Mouse (Mus musculus) forebrain, embryonic 10.5 days (tissue): Measurements from ENCODE around the gene Bahd1. TPM values are rescaled to one million over a fixed set of nuclear protein-coding genes. Genes with fewer than 3 reads are reported as not detected.

Source experiments
- DNase-seq: peaks from one replicate; pipeline ENCODE4 v3.0.0-alpha.2; 2017; ENCODE audit warnings: low spot score; ENCODE audit errors: extremely low spot score
- H3K27ac ChIP-seq: fragments of 300-500 bp; sonication (generic); 2 replicates; pipeline ENCODE4 v1.5.1; 2016; ENCODE audit warnings: mild to moderate bottlenecking
- H3K27me3 ChIP-seq: fragments of 300-500 bp; sonication (generic); 2 replicates; pipeline ENCODE4 v1.6.1; 2016; ENCODE audit warnings: mild to moderate bottlenecking; ENCODE audit not compliant: poor library complexity, severe bottlenecking
- H3K36me3 ChIP-seq: fragments of 300-500 bp; sonication (generic); replicated peaks from 2 replicates; pipeline ENCODE4 v1.6.1; 2016; ENCODE audit warnings: mild to moderate bottlenecking, moderate library complexity
- H3K4me1 ChIP-seq: fragments of 300-500 bp; sonication (generic); 2 replicates; pipeline ENCODE4 v1.6.1; 2016
- H3K4me3 ChIP-seq: fragments of 300-500 bp; sonication (generic); 2 replicates; pipeline ENCODE4 v1.5.1; 2016; ENCODE audit warnings: mild to moderate bottlenecking, moderate library complexity
- H3K9me3 ChIP-seq: fragments of 300-500 bp; sonication (generic); 2 replicates; pipeline ENCODE4 v1.6.1; 2016; ENCODE audit warnings: mild to moderate bottlenecking, moderate library complexity
- WGBS: fragments of 180-500 bp; shearing (Covaris S2); methylation state at CpG from one replicate; pipeline ENCODE4 v1.1.7; 2016; 5-methylcytosine and 5-hydroxymethylcytosine counted together
- polyA plus RNA-seq: library from polyadenylated mRNA; unstranded; fragments of >200 nt; fragmentation: Nextera tagmentation; extraction: Ambion mirVana; gene quantifications from 2 replicates; pipeline ENCODE4 v1.2.1, GENCODE M21; 2016

The Bahd1 gene
- polyA plus RNA-seq, 1 experiment from 2014 or later = 3.6 TPM

GRCm38 (mm10) chr2:118882840-118883679 lies 17.1 kb upstream of the Bahd1 start:
- H3K36me3 ChIP-seq = peaks cover 8% of the 10 kb centered on the region
- H3K4me1 ChIP-seq = peaks cover 20% of the 10 kb centered on the region
- peak overlapping the region; percentile 55 for H3K4me3 ChIP-seq
- H3K27me3 ChIP-seq = peaks cover 53% of the 10 kb centered on the region
- peak overlapping the region; percentile 73 for H3K27ac ChIP-seq
- DNase-seq = peak; percentile 81
- H3K9me3 ChIP-seq = no peaks in the 10 kb centered on the region
- WGBS = 2% methylated on average over 32 of the region's 32 CpGs

GRCm38 (mm10) chr2:118887440-118887839 lies 12.7 kb upstream of the Bahd1 start:
- Histone ChIP-seq H3K36me3 (no peaks in the 10 kb centered on the region), H3K4me1 (peaks cover 20% of the 10 kb centered on the region), H3K27me3 (peaks cover 80% of the 10 kb centered on the region), H3K4me3 (no peak overlapping the region), H3K9me3 (no peaks in the 10 kb centered on the region), H3K27ac (0 out of 2 replicates have a peak overlapping the region, but pooled peaks have one; percentile 35)
- 72% methylated on average over 13 of the region's 13 CpGs for WGBS
- no peak for DNase-seq

GRCm38 (mm10) chr2:118887845-118888548 lies 12.2 kb upstream of the Bahd1 start:
- 36% methylated on average over 14 of the region's 14 CpGs for WGBS
- peaks cover 18% of the 10 kb centered on the region for H3K4me1 ChIP-seq
- H3K4me3 ChIP-seq = no peak overlapping the region
- H3K27me3 ChIP-seq = peaks cover 80% of the 10 kb centered on the region
- H3K36me3 ChIP-seq = no peaks in the 10 kb centered on the region
- H3K27ac ChIP-seq = 0 out of 2 replicates have a peak overlapping the region, but pooled peaks have one; percentile 35
- DNase-seq = no peak
- H3K9me3 ChIP-seq = no peaks in the 10 kb centered on the region

GRCm38 (mm10) chr2:118891173-118891572 lies 9.0 kb upstream of the Bahd1 start:
- Histone ChIP-seq H3K4me1 (peaks cover 9% of the 10 kb centered on the region), H3K36me3 (no peaks in the 10 kb centered on the region), H3K4me3 (no peak overlapping the region), H3K27me3 (peaks cover 87% of the 10 kb centered on the region), H3K9me3 (no peaks in the 10 kb centered on the region), H3K27ac (no peak overlapping the region)
- 91% methylated on average over 4 of the region's 4 CpGs for WGBS
- DNase-seq = no peak

GRCm38 (mm10) chr2:118895990-118896913 lies 3.9 kb upstream of the Bahd1 start:
- Histone ChIP-seq H3K9me3 (no peaks in the 10 kb centered on the region), H3K27me3 (peaks cover 96% of the 10 kb centered on the region), H3K27ac (peak overlapping the region; percentile 44), H3K4me3 (peak overlapping the region; percentile 58), H3K36me3 (no peaks in the 10 kb centered on the region), H3K4me1 (peaks cover 54% of the 10 kb centered on the region)
- WGBS = 1% methylated on average over 38 of the region's 38 CpGs
- DNase-seq = peak; percentile 54

GRCm38 (mm10) chr2:118896914-118897291 lies 3.3 kb upstream of the Bahd1 start:
- Histone ChIP-seq H3K4me1 (peaks cover 58% of the 10 kb centered on the region), H3K36me3 (no peaks in the 10 kb centered on the region), H3K9me3 (no peaks in the 10 kb centered on the region), H3K4me3 (peak overlapping the region; percentile 58), H3K27me3 (peaks cover 91% of the 10 kb centered on the region), H3K27ac (peak overlapping the region; percentile 44)
- DNase-seq = peak; percentile 36
- WGBS = under 1% methylated on average over 13 of the region's 13 CpGs

GRCm38 (mm10) chr2:118897392-118897791 lies 2.8 kb upstream of the Bahd1 start:
- peaks cover 63% of the 10 kb centered on the region for H3K4me1 ChIP-seq
- under 1% methylated on average over 7 of the region's 7 CpGs for WGBS
- H3K9me3 ChIP-seq = no peaks in the 10 kb centered on the region

GRCm38 (mm10) chr2:118897808-118898207 lies 2.4 kb upstream of the Bahd1 start:
- Histone ChIP-seq H3K27me3 (peaks cover 86% of the 10 kb centered on the region), H3K36me3 (no peaks in the 10 kb centered on the region), H3K27ac (no peak overlapping the region), H3K4me3 (peak overlapping the region; percentile 58; the same call in 1 of the 2 replicates), H3K9me3 (no peaks in the 10 kb centered on the region), H3K4me1 (peaks cover 67% of the 10 kb centered on the region)
- WGBS = 1% methylated on average over 11 of the region's 11 CpGs
- DNase-seq = no peak

More at GRCm38 (mm10) chr2:118897392-118897791, 2.8 kb upstream of the Bahd1 start:
- Histone ChIP-seq H3K27me3 (peaks cover 86% of the 10 kb centered on the region), H3K4me3 (peak overlapping the region; percentile 58), H3K27ac (no peak overlapping the region), H3K36me3 (no peaks in the 10 kb centered on the region)
- DNase-seq = no peak

- Histone ChIP-seq H3K4me1 (peaks cover 77% of the 10 kb centered on the region), H3K27me3 (peaks cover 86% of the 10 kb centered on the region), H3K27ac (no peak overlapping the region), H3K9me3 (no peaks in the 10 kb centered on the region), H3K4me3 (no peak overlapping the region), H3K36me3 (no peaks in the 10 kb centered on the region)
- no peak for DNase-seq
- WGBS = 0% methylated on average over 4 of the region's 4 CpGs
Observed at GRCm38 (mm10) chr2:118898771-118899170, 1.4 kb upstream of the Bahd1 start.

GRCm38 (mm10) chr2:118899306-118899705 lies 871 bp upstream of the Bahd1 start:
- H3K4me3 ChIP-seq = no peak overlapping the region
- H3K27me3 ChIP-seq = peaks cover 86% of the 10 kb centered on the region
- H3K9me3 ChIP-seq = no peaks in the 10 kb centered on the region
- peak; percentile 22 for DNase-seq
- H3K27ac ChIP-seq = no peak overlapping the region
- peaks cover 82% of the 10 kb centered on the region for H3K4me1 ChIP-seq
- H3K36me3 ChIP-seq = no peaks in the 10 kb centered on the region
- 10% methylated on average over 7 of the region's 7 CpGs for WGBS

GRCm38 (mm10) chr2:118900826-118901140 lies 606 bp downstream of the Bahd1 start:
- no peaks in the 10 kb centered on the region for H3K9me3 ChIP-seq
- H3K4me3 ChIP-seq = peak overlapping the region; percentile 94
- peaks cover 95% of the 10 kb centered on the region for H3K4me1 ChIP-seq
- WGBS = 0% methylated on average over 11 of the region's 11 CpGs
- no peak for DNase-seq
- H3K27ac ChIP-seq = peak overlapping the region; percentile 92
- H3K27me3 ChIP-seq = peaks cover 77% of the 10 kb centered on the region
- no peaks in the 10 kb centered on the region for H3K36me3 ChIP-seq
